Mouse (Mus musculus) liver, adult 2 months (tissue): ENCODE data around the gene Ndufs4. TPM values are rescaled to one million over a fixed set of nuclear protein-coding genes. Genes with fewer than 3 reads are reported as not detected.
"Not testable (repeated sequence)": the region's sequence is repeated elsewhere in the genome, so short reads cannot be mapped to it uniquely, and the experiment has no call there.

Source experiments
- DNase-seq: peaks from one replicate; pipeline ENCODE4 v3.0.0-alpha.2; 2011; ENCODE audit warnings: low read depth, low spot score; ENCODE audit errors: extremely low read depth
- H3K27ac ChIP-seq: fragments of 200-500 bp; replicated peaks from 2 replicates; pipeline ENCODE4 v1.5.1; 2012; ENCODE audit warnings: low read depth, mild to moderate bottlenecking, control low read depth, inconsistent platforms, low read length; ENCODE audit not compliant: insufficient read depth
- H3K27me3 ChIP-seq: fragments of 200-500 bp; 2 replicates; pipeline ENCODE4 v1.6.1; 2012; ENCODE audit warnings: mild to moderate bottlenecking, moderate library complexity, low read length, inconsistent platforms; ENCODE audit not compliant: control insufficient read depth, insufficient read depth
- H3K36me3 ChIP-seq: fragments of 200-500 bp; 2 replicates; pipeline ENCODE4 v1.6.1; 2012; ENCODE audit warnings: low read length, inconsistent platforms; ENCODE audit not compliant: control insufficient read depth, insufficient read depth
- H3K4me1 ChIP-seq: fragments of 200-500 bp; 2 replicates; pipeline ENCODE4 v1.6.1; 2011; ENCODE audit warnings: low read length; ENCODE audit not compliant: control insufficient read depth, insufficient read depth
- H3K4me3 ChIP-seq: fragments of 200-500 bp; 2 replicates; pipeline ENCODE4 v1.5.1; 2011; ENCODE audit warnings: low read depth, mild to moderate bottlenecking, control low read depth, low read length, moderate library complexity; ENCODE audit not compliant: insufficient read depth
- H3K79me2 ChIP-seq: fragments of 200-500 bp; 2 replicates; pipeline ENCODE4 v1.6.1; 2012; ENCODE audit warnings: inconsistent platforms, mild to moderate bottlenecking, low read length, moderate library complexity; ENCODE audit not compliant: control insufficient read depth, insufficient read depth
- H3K9ac ChIP-seq: fragments of 200-500 bp; 2 replicates; pipeline ENCODE4 v1.6.1; 2012; ENCODE audit warnings: low read depth, mild to moderate bottlenecking, control low read depth, inconsistent platforms, low read length
- CTCF ChIP-seq: fragments of 200-500 bp; IDR thresholded peaks from 2 replicates; pipeline ENCODE4 v1.5.1; 2011; ENCODE audit warnings: low read depth, low read length, control low read depth
- POLR2A ChIP-seq: fragments of 200-500 bp; IDR thresholded peaks from 2 replicates; pipeline ENCODE4 v1.6.1; 2011; ENCODE audit warnings: low read length, control low read depth; ENCODE audit not compliant: insufficient read depth; ENCODE audit errors: extremely low read depth
- WGBS: fragments of 180-500 bp; shearing (Covaris S2); methylation state at CpG from one replicate; pipeline ENCODE4 v1.1.7; 2018; 5-methylcytosine and 5-hydroxymethylcytosine counted together
- polyA plus RNA-seq: library from polyadenylated mRNA; depleted of rRNA; stranded (reverse); fragments of >200 nt; gene quantifications from 2 replicates; pipeline ENCODE4 v1.2.3, GENCODE M21; 2012
- total RNA-seq: library from RNA; depleted of rRNA; stranded (reverse); fragments of >200 nt; gene quantifications from 2 replicates; pipeline ENCODE4 v1.2.3, GENCODE M21; 2014

Gene Ndufs4
- total and polyA plus RNA-seq, 2 experiments: 70.5 to 172 TPM

GRCm38 (mm10) chr13:114297761-114298160 lies 90.3 kb downstream of the Ndufs4 start:
- no peak overlapping the region for H3K27ac ChIP-seq
- no peak overlapping the region for H3K4me3 ChIP-seq
- no peak for DNase-seq
- H3K27me3 ChIP-seq: no peaks in the 10 kb centered on the region
- H3K9ac ChIP-seq: no peak overlapping the region
- 84% methylated on average over 3 of the region's 3 CpGs for WGBS
- TF ChIP-seq POLR2A: no peak
- H3K36me3 ChIP-seq: no peaks in the 10 kb centered on the region; the same call in 1 of the 2 replicates
- no peaks in the 10 kb centered on the region for H3K79me2 ChIP-seq
- H3K4me1 ChIP-seq: peaks cover 3% of the 10 kb centered on the region; the same call in 1 of the 2 replicates

- H3K36me3 ChIP-seq: no peaks in the 10 kb centered on the region
- TF ChIP-seq CTCF (no peak), POLR2A (no peak)
- peaks cover under 1% of the 10 kb centered on the region; the same call in 1 of the 2 replicates for H3K4me1 ChIP-seq
- 90% methylated on average over 4 of the region's 4 CpGs for WGBS
- no peak overlapping the region for H3K4me3 ChIP-seq
- no peaks in the 10 kb centered on the region for H3K27me3 ChIP-seq
- H3K9ac ChIP-seq: no peak overlapping the region
- DNase-seq: no peak
- H3K27ac ChIP-seq: no peak overlapping the region
- no peaks in the 10 kb centered on the region for H3K79me2 ChIP-seq
Observed at GRCm38 (mm10) chr13:114296556-114296955, 91.5 kb downstream of the Ndufs4 start.

GRCm38 (mm10) chr13:114289411-114289810 lies 98.6 kb downstream of the Ndufs4 start:
- Histone ChIP-seq H3K4me3 (no peak overlapping the region), H3K9ac (no peak overlapping the region), H3K27ac (no peak overlapping the region), H3K27me3 (no peaks in the 10 kb centered on the region), H3K36me3 (peaks cover 18% of the 10 kb centered on the region), H3K79me2 (no peaks in the 10 kb centered on the region), H3K4me1 (no peaks in the 10 kb centered on the region)
- WGBS: 95% methylated on average over 1 of the region's 1 CpGs
- TF ChIP-seq CTCF (no peak), POLR2A (no peak)
- no peak for DNase-seq

GRCm38 (mm10) chr13:114288511-114288910 lies 99.5 kb downstream of the Ndufs4 start:
- no peaks in the 10 kb centered on the region for H3K27me3 ChIP-seq
- H3K36me3 ChIP-seq: peaks cover 21% of the 10 kb centered on the region
- WGBS: 100% methylated on average over 3 of the region's 3 CpGs
- no peak overlapping the region for H3K9ac ChIP-seq
- no peak overlapping the region for H3K27ac ChIP-seq
- TF ChIP-seq CTCF (no peak), POLR2A (no peak)
- H3K4me1 ChIP-seq: no peaks in the 10 kb centered on the region
- no peak for DNase-seq
- no peaks in the 10 kb centered on the region for H3K79me2 ChIP-seq
- H3K4me3 ChIP-seq: no peak overlapping the region

GRCm38 (mm10) chr13:114278690-114279089 lies 109.4 kb downstream of the Ndufs4 start:
- H3K4me3 ChIP-seq, H3K36me3 ChIP-seq, H3K9ac ChIP-seq, H3K27ac ChIP-seq, DNase-seq, H3K79me2 ChIP-seq, H3K27me3 ChIP-seq, H3K4me1 ChIP-seq: not testable (repeated sequence)
- 100% methylated on average over 2 of the region's 2 CpGs for WGBS

GRCm38 (mm10) chr13:114277277-114277676 lies 110.8 kb downstream of the Ndufs4 start:
- Histone ChIP-seq H3K4me1 (no peaks in the 10 kb centered on the region), H3K27ac (no peak overlapping the region), H3K27me3 (no peaks in the 10 kb centered on the region), H3K4me3 (no peak overlapping the region), H3K79me2 (no peaks in the 10 kb centered on the region), H3K36me3 (no peaks in the 10 kb centered on the region), H3K9ac (no peak overlapping the region)
- DNase-seq: no peak
- TF ChIP-seq CTCF: no peak
- TF ChIP-seq POLR2A: no peak
- WGBS: 96% methylated on average over 5 of the region's 5 CpGs
